Mouse (Mus musculus) E14TG2a.4 (cell line): ENCODE results near the gene Zfp688.
"Not testable (repeated sequence)": the region's sequence is repeated elsewhere in the genome, so short reads cannot be mapped to it uniquely, and the experiment has no call there.

Experiments
- CTCF ChIP-seq: conservative IDR thresholded peaks from 2 replicates; pipeline ENCODE4 v1.5.1; 2014; ENCODE audit warnings: low read length
- NANOG ChIP-seq: IDR thresholded peaks from 2 replicates; pipeline ENCODE4 v1.6.1; 2014; ENCODE audit warnings: borderline replicate concordance, low read length, mixed read lengths
- POU5F1 ChIP-seq: IDR thresholded peaks from 2 replicates; pipeline ENCODE4 v1.6.1; 2014; ENCODE audit warnings: low read length, borderline replicate concordance

GRCm38 (mm10) chr7:127371870-127372269 lies 50.0 kb downstream of the Zfp688 start:
- peak; percentile 45 for TF ChIP-seq CTCF
- not testable (repeated sequence) for TF ChIP-seq NANOG, POU5F1
